Mouse (Mus musculus) midbrain, embryonic 13.5 days (tissue): ENCODE measurements around the gene Slc22a13. TPM values are rescaled to one million over a fixed set of nuclear protein-coding genes. Genes with fewer than 3 reads are reported as not detected.

Source experiments
- ATAC-seq: fragments of 200-750 bp; cut with Nextera tagmentation; 2 replicates; pipeline ENCODE4 v1.8.0; 2017; ENCODE audit warnings: mild to moderate bottlenecking, moderate TSS enrichment, moderate library complexity
- H3K27ac ChIP-seq: fragments of 300-500 bp; sonication (generic); 2 replicates; pipeline ENCODE4 v1.5.1; 2015; ENCODE audit warnings: inconsistent platforms, mild to moderate bottlenecking, moderate library complexity
- H3K27me3 ChIP-seq: fragments of 300-500 bp; sonication (generic); 2 replicates; pipeline ENCODE4 v1.6.1; 2015; ENCODE audit warnings: mild to moderate bottlenecking, inconsistent platforms
- H3K36me3 ChIP-seq: fragments of 300-500 bp; sonication (generic); 2 replicates; pipeline ENCODE4 v1.6.1; 2015; ENCODE audit warnings: mild to moderate bottlenecking, inconsistent platforms
- H3K4me1 ChIP-seq: fragments of 300-500 bp; sonication (generic); replicated peaks from 2 replicates; pipeline ENCODE4 v1.6.1; 2015; ENCODE audit warnings: inconsistent platforms
- H3K4me2 ChIP-seq: fragments of 300-500 bp; sonication (generic); replicated peaks from 2 replicates; pipeline ENCODE4 v1.6.1; 2015; ENCODE audit warnings: moderate library complexity, mild to moderate bottlenecking, inconsistent platforms
- H3K4me3 ChIP-seq: fragments of 300-500 bp; sonication (generic); replicated peaks from 2 replicates; pipeline ENCODE4 v1.5.1; 2015; ENCODE audit warnings: mild to moderate bottlenecking, inconsistent platforms
- H3K9ac ChIP-seq: fragments of 300-500 bp; sonication (generic); replicated peaks from 2 replicates; pipeline ENCODE4 v1.6.1; 2015; ENCODE audit warnings: mild to moderate bottlenecking, inconsistent platforms
- H3K9me3 ChIP-seq: fragments of 300-500 bp; sonication (generic); 2 replicates; pipeline ENCODE4 v1.6.1; 2016; ENCODE audit warnings: mild to moderate bottlenecking, inconsistent platforms
- WGBS: fragments of 180-500 bp; shearing (Covaris S2); methylation state at CpG from one replicate; pipeline ENCODE4 v1.1.7; 2015; 5-methylcytosine and 5-hydroxymethylcytosine counted together
- polyA plus RNA-seq: library from polyadenylated mRNA; unstranded; fragments of >200 nt; fragmentation: Nextera tagmentation; extraction: Ambion mirVana; gene quantifications from 2 replicates; pipeline ENCODE4 v1.2.1, GENCODE M21; 2015

Slc22a13 gene
- not detected in 2 replicates for polyA plus RNA-seq

DNA sequence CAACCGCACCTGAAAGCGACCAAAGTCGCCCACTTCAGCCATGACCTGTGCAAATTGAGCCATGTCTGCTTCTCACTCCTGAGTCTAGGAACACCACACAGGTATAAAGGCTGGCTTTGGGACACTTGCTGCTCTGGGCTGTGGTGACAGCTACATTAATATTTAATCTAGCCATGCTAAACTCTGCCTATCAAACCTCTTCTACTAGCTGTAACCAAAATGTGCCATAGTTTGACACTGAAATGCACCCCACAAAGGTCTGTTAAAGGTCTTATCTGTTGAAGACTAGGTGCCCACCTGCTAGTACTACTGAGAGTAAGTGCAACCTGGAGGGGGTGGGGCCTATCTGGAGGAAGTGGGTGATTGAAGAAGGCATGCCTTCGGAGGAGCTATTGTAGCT is at the start of gene Slc22a13:
TSS of gene Slc22a13 (minus strand) at position 101 of the 400 bp plus-strand sequence.
- Histone ChIP-seq H3K27ac (no peak within 1 kb of the TSS), H3K4me3 (no peak within 1 kb of the TSS), H3K9me3 (peaks cover 8% of the 10 kb centered on the region), H3K4me1 (no peaks in the 10 kb centered on the region), H3K4me2 (no peak within 1 kb of the TSS), H3K27me3 (no peaks in the 10 kb centered on the region), H3K36me3 (no peaks in the 10 kb centered on the region), H3K9ac (no peak within 1 kb of the TSS)
- ATAC-seq, result no peak
- WGBS, result 96% methylated on average over 4 of the region's 4 CpGs

DNA sequence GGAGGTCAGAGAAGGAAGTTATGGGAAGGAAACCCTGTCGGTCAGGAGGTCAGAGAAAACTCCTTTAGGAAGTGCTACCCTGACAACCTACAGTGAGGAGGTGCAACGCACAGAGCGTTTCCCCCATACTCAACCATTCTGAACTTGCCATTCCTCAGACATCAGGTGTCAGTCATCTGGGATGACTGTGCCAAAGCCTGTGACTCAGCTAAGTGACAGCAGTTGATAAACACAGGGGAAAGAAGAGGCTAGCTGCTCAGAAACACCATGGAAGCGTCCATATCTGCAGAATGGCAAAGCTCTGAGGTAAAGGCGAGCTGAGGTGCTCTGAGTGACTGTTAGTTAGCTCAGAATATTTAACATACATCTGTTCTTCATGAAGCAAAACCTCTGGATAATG is 49.2 kb upstream of the Slc22a13 start:
- H3K27ac ChIP-seq, result no peak overlapping the region
- no peak overlapping the region for H3K4me2 ChIP-seq
- WGBS, result 91% methylated on average over 5 of the region's 5 CpGs
- no peak for ATAC-seq
- no peaks in the 10 kb centered on the region for H3K27me3 ChIP-seq
- no peak overlapping the region for H3K9ac ChIP-seq
- H3K4me3 ChIP-seq, result no peak overlapping the region
- no peaks in the 10 kb centered on the region for H3K9me3 ChIP-seq
- peaks cover 74% of the 10 kb centered on the region for H3K36me3 ChIP-seq
- H3K4me1 ChIP-seq, result no peaks in the 10 kb centered on the region

DNA sequence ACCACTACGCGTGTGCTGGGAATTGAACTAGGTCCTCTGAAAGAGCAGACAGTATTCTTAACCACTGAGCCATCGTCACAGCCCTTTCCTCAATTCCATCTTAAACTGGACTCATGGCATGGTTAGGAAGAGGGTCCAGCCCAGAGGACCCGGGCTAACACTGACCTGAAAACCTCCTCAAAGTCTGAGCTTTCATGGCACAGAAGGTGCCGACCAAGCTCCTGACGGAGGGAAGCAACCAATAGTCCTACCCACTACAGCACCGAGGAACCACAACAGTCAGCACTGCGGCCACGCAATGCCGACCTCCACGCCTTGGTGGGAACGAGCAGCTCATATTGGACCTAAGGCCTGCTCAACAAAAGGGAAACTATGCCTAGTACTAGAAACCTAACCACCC is 47.3 kb upstream of the Slc22a13 start:
- H3K9ac ChIP-seq, result no peak overlapping the region
- no peaks in the 10 kb centered on the region for H3K27me3 ChIP-seq
- no peak overlapping the region for H3K4me3 ChIP-seq
- peaks cover 74% of the 10 kb centered on the region for H3K36me3 ChIP-seq
- H3K9me3 ChIP-seq, result no peaks in the 10 kb centered on the region
- H3K4me1 ChIP-seq, result no peaks in the 10 kb centered on the region
- no peak overlapping the region for H3K27ac ChIP-seq
- WGBS, result 96% methylated on average over 12 of the region's 12 CpGs
- ATAC-seq, result no peak
- H3K4me2 ChIP-seq, result no peak overlapping the region

DNA sequence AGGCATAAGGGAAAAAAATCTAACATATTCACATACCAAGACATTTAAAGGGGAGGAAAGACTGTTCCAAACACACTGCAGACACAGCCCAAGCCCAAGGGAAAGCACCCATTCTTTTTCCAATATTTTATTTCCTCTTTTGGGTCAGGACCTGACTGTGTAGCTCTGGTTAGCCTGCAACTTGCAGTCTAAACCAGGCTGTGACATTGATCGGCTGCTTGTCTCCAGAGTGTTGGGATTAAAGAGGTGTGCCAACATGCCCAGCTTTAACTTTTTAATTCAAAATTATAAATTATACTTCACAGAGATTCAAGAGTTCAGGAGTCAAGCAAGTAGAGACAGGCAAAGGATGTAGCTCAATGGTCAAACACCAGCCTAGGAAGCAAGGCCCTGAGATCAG is 46.2 kb upstream of the Slc22a13 start:
- H3K4me2 ChIP-seq, result no peak overlapping the region
- no peaks in the 10 kb centered on the region for H3K4me1 ChIP-seq
- H3K27ac ChIP-seq, result no peak overlapping the region
- peaks cover 84% of the 10 kb centered on the region for H3K36me3 ChIP-seq
- H3K9me3 ChIP-seq, result no peaks in the 10 kb centered on the region
- no peak for ATAC-seq
- H3K27me3 ChIP-seq, result no peaks in the 10 kb centered on the region
- 96% methylated on average over 1 of the region's 1 CpGs for WGBS
- no peak overlapping the region for H3K9ac ChIP-seq
- H3K4me3 ChIP-seq, result no peak overlapping the region

DNA sequence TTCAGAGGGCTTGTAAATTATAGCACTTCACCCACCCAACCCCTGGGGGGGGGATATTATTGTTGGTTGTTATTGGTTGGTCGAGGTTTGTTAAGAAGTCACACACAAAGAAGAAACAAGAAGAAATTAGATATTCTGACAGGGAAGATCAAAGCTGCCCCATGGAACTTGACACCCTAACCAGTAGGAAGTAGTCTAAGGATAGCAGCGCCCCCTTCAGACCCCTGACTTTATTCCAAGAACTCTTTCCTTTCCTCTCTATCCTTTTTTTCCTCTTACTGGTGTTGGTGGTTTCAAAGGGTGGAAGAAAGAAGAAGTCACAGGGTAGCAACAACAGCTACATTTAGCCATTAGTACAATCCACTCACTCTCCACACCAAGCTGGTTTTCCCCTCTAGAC is 45.3 kb upstream of the Slc22a13 start:
- no peaks in the 10 kb centered on the region for H3K9me3 ChIP-seq
- H3K36me3 ChIP-seq, result peaks cover 85% of the 10 kb centered on the region
- WGBS, result 97% methylated on average over 2 of the region's 2 CpGs
- H3K27me3 ChIP-seq, result no peaks in the 10 kb centered on the region
- ATAC-seq, result no peak
- no peaks in the 10 kb centered on the region for H3K4me1 ChIP-seq
- no peak overlapping the region for H3K4me2 ChIP-seq
- H3K4me3 ChIP-seq, result no peak overlapping the region
- no peak overlapping the region for H3K27ac ChIP-seq
- no peak overlapping the region for H3K9ac ChIP-seq

DNA sequence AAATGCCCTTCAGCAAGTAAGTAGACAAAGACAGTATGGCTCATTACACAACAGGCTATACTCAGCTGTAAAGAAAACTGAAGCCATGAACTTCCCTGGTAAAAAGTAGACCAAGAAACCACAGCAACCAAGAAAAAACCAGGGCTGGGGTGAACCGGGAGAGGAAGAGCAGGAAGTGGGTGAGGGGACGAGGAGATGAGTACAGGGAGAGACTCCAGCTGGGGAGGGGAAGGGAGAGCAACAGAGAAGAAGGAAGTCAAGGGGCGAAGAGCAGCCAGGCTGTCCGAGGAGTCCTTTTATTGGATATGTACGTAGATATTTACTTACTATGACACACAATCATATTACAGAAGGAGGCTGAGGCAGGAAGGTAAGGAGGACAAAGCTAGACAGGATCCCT is 39.1 kb upstream of the Slc22a13 start:
- Histone ChIP-seq H3K27me3 (no peaks in the 10 kb centered on the region), H3K4me3 (no peak overlapping the region), H3K4me1 (no peaks in the 10 kb centered on the region), H3K4me2 (no peak overlapping the region), H3K36me3 (peaks cover 54% of the 10 kb centered on the region), H3K27ac (no peak overlapping the region), H3K9me3 (no peaks in the 10 kb centered on the region), H3K9ac (no peak overlapping the region)
- WGBS, result 88% methylated on average over 5 of the region's 5 CpGs
- ATAC-seq, result no peak

DNA sequence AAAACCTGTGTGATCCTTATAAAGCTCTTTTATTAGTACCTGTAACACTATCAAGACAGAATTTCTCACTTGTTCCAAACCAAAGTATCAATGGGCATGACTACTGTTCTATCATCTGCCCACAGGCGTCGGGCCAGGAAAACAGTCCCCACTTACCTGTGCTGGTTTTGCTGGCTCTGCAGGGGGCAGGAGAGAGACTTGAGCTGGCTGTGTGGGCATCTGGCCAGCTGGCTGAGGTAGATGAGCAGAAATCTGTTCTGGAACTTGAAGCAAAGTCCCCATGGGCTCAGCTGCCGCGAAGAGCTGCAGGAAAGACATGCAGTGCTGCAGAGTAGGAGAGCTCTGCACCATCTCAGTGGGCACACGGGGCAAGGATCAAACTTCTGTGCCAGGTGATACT is 37.9 kb upstream of the Slc22a13 start:
- H3K4me1 ChIP-seq, result no peaks in the 10 kb centered on the region
- no peak overlapping the region for H3K4me2 ChIP-seq
- no peak overlapping the region for H3K4me3 ChIP-seq
- no peak overlapping the region for H3K27ac ChIP-seq
- H3K9me3 ChIP-seq, result no peaks in the 10 kb centered on the region
- no peak for ATAC-seq
- peaks cover 58% of the 10 kb centered on the region for H3K36me3 ChIP-seq
- no peaks in the 10 kb centered on the region for H3K27me3 ChIP-seq
- WGBS, result 89% methylated on average over 5 of the region's 5 CpGs
- H3K9ac ChIP-seq, result no peak overlapping the region

DNA sequence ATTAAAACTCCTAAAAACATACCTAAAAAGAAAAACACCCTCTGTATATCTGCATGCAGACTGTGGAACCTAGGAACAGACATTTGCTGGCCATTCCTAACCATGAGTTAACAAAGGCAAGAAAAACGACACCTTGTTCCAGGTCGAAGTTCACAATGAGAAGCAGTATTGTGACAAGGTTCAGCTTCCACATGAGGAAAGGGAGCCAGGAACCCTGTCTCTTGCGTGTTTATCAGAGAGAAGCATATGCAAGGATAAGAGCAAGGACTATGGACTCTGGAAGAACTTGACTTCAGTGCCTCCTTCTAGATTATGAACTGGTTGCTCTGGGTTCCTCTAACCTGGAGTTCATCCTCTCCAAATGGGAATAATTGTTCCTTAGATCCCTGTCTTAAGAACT is 35.1 kb upstream of the Slc22a13 start:
- Histone ChIP-seq H3K27ac (no peak overlapping the region), H3K36me3 (peaks cover 63% of the 10 kb centered on the region)
- 95% methylated on average over 3 of the region's 3 CpGs for WGBS

DNA sequence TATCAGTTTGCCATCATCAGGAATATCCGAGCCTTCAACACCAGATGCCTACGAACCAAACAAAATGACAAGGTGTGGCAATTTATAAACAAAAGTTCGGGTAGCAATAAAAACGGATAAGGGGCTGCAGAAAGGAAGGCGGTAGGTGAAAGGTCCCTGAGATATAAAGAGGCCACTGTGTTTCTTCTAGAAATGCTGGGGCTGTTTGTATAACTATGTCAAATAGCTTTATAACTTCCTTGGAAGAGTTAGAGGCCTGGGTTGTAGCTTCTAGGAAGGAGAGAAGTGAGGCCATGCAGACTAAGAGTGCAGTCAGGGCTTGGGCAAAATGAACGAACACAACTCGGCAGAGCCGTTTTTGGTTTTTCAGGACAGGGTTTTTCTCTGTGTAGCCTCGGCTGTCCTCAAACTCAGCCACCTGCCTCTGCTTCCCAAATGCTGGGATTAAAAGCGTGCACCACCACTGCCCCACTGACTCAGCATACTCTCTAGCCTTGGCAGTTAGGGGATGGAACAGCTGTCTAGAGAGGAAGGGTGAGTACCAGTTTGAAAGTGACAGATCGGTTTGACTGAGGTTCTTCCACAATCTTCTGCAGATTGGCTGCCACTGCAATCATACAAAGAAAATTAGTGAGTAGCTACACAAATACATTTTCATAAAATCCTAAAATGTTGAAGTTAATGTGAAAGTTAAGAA is 32.4 kb upstream of the Slc22a13 start:
- H3K9me3 ChIP-seq, result no peaks in the 10 kb centered on the region
- no peak for ATAC-seq
- peaks cover 63% of the 10 kb centered on the region for H3K36me3 ChIP-seq
- H3K4me1 ChIP-seq, result no peaks in the 10 kb centered on the region
- H3K27me3 ChIP-seq, result no peaks in the 10 kb centered on the region
- H3K4me2 ChIP-seq, result no peak overlapping the region
- no peak overlapping the region for H3K27ac ChIP-seq
- H3K9ac ChIP-seq, result no peak overlapping the region
- 91% methylated on average over 11 of the region's 11 CpGs for WGBS
- no peak overlapping the region for H3K4me3 ChIP-seq

More for the DNA sequence above, 35.1 kb upstream of the Slc22a13 start:
- no peak for ATAC-seq
- no peak overlapping the region for H3K4me3 ChIP-seq
- no peak overlapping the region for H3K9ac ChIP-seq
- no peaks in the 10 kb centered on the region for H3K27me3 ChIP-seq
- no peaks in the 10 kb centered on the region for H3K4me1 ChIP-seq
- no peak overlapping the region for H3K4me2 ChIP-seq
- no peaks in the 10 kb centered on the region for H3K9me3 ChIP-seq

DNA sequence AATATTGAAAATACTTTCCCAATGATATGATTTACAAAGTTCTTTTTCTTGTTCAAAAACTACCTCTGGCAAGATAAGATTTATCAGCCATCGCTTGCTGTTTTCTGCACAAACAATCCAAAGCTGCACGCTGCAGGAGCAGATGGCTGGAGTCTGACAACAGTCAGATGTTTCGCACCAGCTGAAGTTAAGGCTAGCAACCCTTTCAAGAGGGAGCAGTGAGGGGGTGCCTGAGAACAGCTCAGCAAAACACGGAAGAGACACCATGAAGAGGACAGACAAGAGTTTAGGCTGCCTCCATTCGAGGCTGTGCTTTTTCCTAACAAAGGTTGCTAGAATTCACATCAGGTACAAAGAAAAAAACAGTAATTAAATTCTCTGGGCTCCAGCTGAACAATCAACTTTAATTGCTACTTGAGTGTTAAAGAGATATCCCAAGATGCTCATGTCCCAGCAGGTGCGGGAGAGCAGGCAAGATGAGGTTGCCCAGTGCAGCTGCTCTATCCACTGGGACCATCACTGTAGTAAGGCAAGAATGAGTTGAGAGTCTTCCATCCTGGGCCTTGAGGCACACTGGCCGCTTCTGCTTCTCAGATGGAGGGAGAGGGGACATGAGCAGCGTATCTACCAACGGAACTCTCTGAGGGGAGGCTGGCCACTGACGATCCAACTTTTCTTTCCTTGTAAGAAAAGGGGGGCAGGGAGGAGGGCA is 31.5 kb upstream of the Slc22a13 start:
- Histone ChIP-seq H3K36me3 (peaks cover 61% of the 10 kb centered on the region), H3K27ac (no peak overlapping the region), H3K27me3 (no peaks in the 10 kb centered on the region), H3K9ac (no peak overlapping the region), H3K4me2 (no peak overlapping the region), H3K4me3 (no peak overlapping the region), H3K4me1 (no peaks in the 10 kb centered on the region), H3K9me3 (no peaks in the 10 kb centered on the region)
- ATAC-seq, result no peak
- whole genome bisulfite sequencing, result 86% methylated on average over 10 of the region's 10 CpGs

DNA sequence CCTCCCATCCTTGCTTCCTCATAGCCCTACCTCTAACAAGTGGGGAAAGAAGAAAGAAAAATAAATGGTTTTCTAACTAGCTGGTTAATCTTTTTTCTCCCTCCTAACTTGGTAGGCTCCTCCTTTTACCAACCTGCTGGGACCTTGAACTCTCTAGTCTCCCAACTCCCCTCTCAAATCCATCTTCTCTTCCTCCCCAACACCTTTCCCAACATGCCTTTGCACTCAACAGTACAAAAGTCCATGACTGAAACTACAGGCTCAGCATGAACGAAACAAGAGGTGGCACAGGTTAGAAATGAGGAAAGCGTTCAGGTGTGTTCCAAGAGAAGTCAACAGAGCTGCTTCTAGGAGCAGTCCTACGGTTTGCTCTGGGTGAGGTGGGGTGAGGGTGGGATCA is 30.4 kb upstream of the Slc22a13 start:
- no peak overlapping the region for H3K27ac ChIP-seq
- no peak overlapping the region for H3K4me3 ChIP-seq
- H3K4me2 ChIP-seq, result no peak overlapping the region
- H3K9ac ChIP-seq, result no peak overlapping the region
- H3K36me3 ChIP-seq, result peaks cover 56% of the 10 kb centered on the region
- no peaks in the 10 kb centered on the region for H3K9me3 ChIP-seq
- no peaks in the 10 kb centered on the region for H3K27me3 ChIP-seq
- ATAC-seq, result no peak
- no peaks in the 10 kb centered on the region for H3K4me1 ChIP-seq
- WGBS, result 97% methylated on average over 3 of the region's 3 CpGs

DNA sequence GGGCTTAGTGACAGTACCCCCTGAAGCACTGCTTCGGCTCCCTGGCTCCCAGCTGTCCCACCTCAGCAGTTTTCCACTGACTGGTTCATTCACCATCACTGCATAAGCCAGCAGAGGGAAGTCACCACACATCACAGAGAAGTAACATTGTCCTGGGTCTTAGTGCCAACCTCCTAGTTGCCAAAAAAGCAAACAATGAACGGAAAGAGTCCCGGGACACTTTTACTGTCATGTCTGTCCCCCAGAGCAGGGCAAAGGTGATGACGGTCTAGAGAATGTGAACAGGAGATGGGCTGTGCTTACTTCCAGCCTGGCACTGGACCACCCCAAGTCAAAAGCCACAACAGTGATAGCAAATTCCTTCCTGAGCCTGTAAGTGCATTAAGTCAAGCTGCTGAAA is 29.9 kb upstream of the Slc22a13 start:
- no peak overlapping the region for H3K4me3 ChIP-seq
- ATAC-seq, result no peak
- peaks cover 52% of the 10 kb centered on the region for H3K36me3 ChIP-seq
- WGBS, result 92% methylated on average over 4 of the region's 4 CpGs
- H3K4me1 ChIP-seq, result no peaks in the 10 kb centered on the region
- H3K9me3 ChIP-seq, result no peaks in the 10 kb centered on the region
- no peak overlapping the region for H3K27ac ChIP-seq
- H3K4me2 ChIP-seq, result no peak overlapping the region
- no peaks in the 10 kb centered on the region for H3K27me3 ChIP-seq
- H3K9ac ChIP-seq, result no peak overlapping the region
